ENCODE assay signal across 8 mouse cellular contexts in genomic region chr14:61736384-61737322, GRCm38 (mm10).
DNase-seq lines count a peak whose midpoint lies in the region; ATAC-seq and TF ChIP-seq lines count a peak whose summit lies in the region.

No protein-coding gene starts in this region.

- ATAC-seq in hindbrain, embryonic 14.5 days (ENCODE audit: low FRiP score), result no peak
- ATAC-seq in hindbrain, embryonic 16.5 days, result no peak
- ATAC-seq in granulocyte monocyte progenitor cell, adult 5-6 weeks (replicated peaks; ENCODE audit: poor library complexity, severe bottlenecking), result no peak

- H3K4me1 ChIP-seq in hindbrain, embryonic 14.5 days (replicated peaks; ENCODE audit: control insufficient read depth, insufficient read depth, low read length), result no peaks in the 10 kb centered on the region
- no peaks in the 10 kb centered on the region for H3K4me1 ChIP-seq in hindbrain, embryonic 16.5 days (ENCODE audit: control insufficient read depth, insufficient read depth, low read depth, low read length)
- peaks cover 2% of the 10 kb centered on the region for H3K4me1 ChIP-seq in ES-Bruce4 (ENCODE audit: control insufficient read depth, insufficient read depth, low read length)
- peaks cover 17% of the 10 kb centered on the region for H3K4me1 ChIP-seq in megakaryocyte, embryonic 14.5 days

- H3K27ac ChIP-seq in hindbrain, embryonic 14.5 days, result no peak overlapping the region
- H3K27ac ChIP-seq in hindbrain, embryonic 16.5 days (ENCODE audit: low read depth, low read length), result no peak overlapping the region
- H3K27ac ChIP-seq in ES-Bruce4 (ENCODE audit: insufficient read depth, low read length), result peak overlapping the region; percentile 44; the same call in 1 of the 2 replicates

- no peak for TF ChIP-seq POLR2A in ES-Bruce4 (IDR thresholded peaks at IDR 0.05; ENCODE audit: insufficient read depth, low read length)

- no peaks in the 10 kb centered on the region for H3K36me3 ChIP-seq in hindbrain, embryonic 14.5 days (replicated peaks; ENCODE audit: control insufficient read depth, insufficient read depth)
- no peaks in the 10 kb centered on the region for H3K36me3 ChIP-seq in hindbrain, embryonic 16.5 days (ENCODE audit: control insufficient read depth, insufficient read depth, low read length)
- H3K36me3 ChIP-seq in ES-Bruce4 (ENCODE audit: control insufficient read depth, insufficient read depth, low read length, poor library complexity, severe bottlenecking), result no peaks in the 10 kb centered on the region
- peaks cover 2% of the 10 kb centered on the region for H3K36me3 ChIP-seq in megakaryocyte, embryonic 14.5 days (replicated peaks; ENCODE audit: low read length)

- H3K9me3 ChIP-seq in hindbrain, embryonic 14.5 days (ENCODE audit: control insufficient read depth, low read length), result no peaks in the 10 kb centered on the region
- H3K9me3 ChIP-seq in hindbrain, embryonic 16.5 days (ENCODE audit: control insufficient read depth, low read length), result no peaks in the 10 kb centered on the region
- H3K9me3 ChIP-seq in ES-Bruce4 (replicated peaks; ENCODE audit: control insufficient read depth, insufficient read depth, low read length, poor library complexity, severe bottlenecking), result peaks cover 17% of the 10 kb centered on the region
- H3K9me3 ChIP-seq in megakaryocyte, embryonic 14.5 days, result peaks cover 30% of the 10 kb centered on the region

- DNase-seq in hindbrain, embryonic 14.5 days (ENCODE audit: low spot score), result no peak
- DNase-seq in forelimb bud, embryonic 11.5 days (ENCODE audit: low read depth, low spot score), result peak; percentile 48
- DNase-seq in right cerebral cortex, postnatal 25 days, result no peak
- no peak for DNase-seq in adrenal gland, adult 8-10 months

- no peak for TF ChIP-seq CTCF in ES-Bruce4 (IDR thresholded peaks at IDR 0.05; ENCODE audit: low read depth, low read length)

- H3K27me3 ChIP-seq in hindbrain, embryonic 14.5 days (ENCODE audit: control insufficient read depth, insufficient read depth, low read length), result no peaks in the 10 kb centered on the region
- no peaks in the 10 kb centered on the region for H3K27me3 ChIP-seq in hindbrain, embryonic 16.5 days (replicated peaks; ENCODE audit: control insufficient read depth, insufficient read depth, low read length)
- no peaks in the 10 kb centered on the region for H3K27me3 ChIP-seq in ES-Bruce4 (ENCODE audit: control insufficient read depth, insufficient read depth, low read length, poor library complexity, severe bottlenecking)
- no peaks in the 10 kb centered on the region for H3K27me3 ChIP-seq in megakaryocyte, embryonic 14.5 days (replicated peaks)

- H3K4me3 ChIP-seq in hindbrain, embryonic 14.5 days (replicated peaks; ENCODE audit: low read length), result no peak overlapping the region
- no peak overlapping the region for H3K4me3 ChIP-seq in hindbrain, embryonic 16.5 days (ENCODE audit: low read length)
- no peak overlapping the region for H3K4me3 ChIP-seq in ES-Bruce4 (ENCODE audit: low read depth, low read length)
- peak overlapping the region; percentile 77 for H3K4me3 ChIP-seq in megakaryocyte, embryonic 14.5 days (replicated peaks)

- 23% methylated on average over 16 of the region's 16 CpGs for WGBS in hindbrain, embryonic 14.5 days
- WGBS in hindbrain, embryonic 16.5 days, result 25% methylated on average over 16 of the region's 16 CpGs

- H3K9ac ChIP-seq in hindbrain, embryonic 14.5 days, result no peak overlapping the region
- H3K9ac ChIP-seq in hindbrain, embryonic 16.5 days (ENCODE audit: low read depth, low read length), result no peak overlapping the region
- H3K9ac ChIP-seq in ES-Bruce4 (ENCODE audit: low read depth, poor library complexity, severe bottlenecking), result no peak overlapping the region

- no peak for TF ChIP-seq EP300 in ES-Bruce4 (IDR thresholded peaks at IDR 0.05; ENCODE audit: insufficient read depth, low read depth, low read length)

- H3K4me2 ChIP-seq in hindbrain, embryonic 14.5 days (replicated peaks), result peak overlapping the region; percentile 19; the same call in 1 of the 2 replicates
- no peak overlapping the region for H3K4me2 ChIP-seq in hindbrain, embryonic 16.5 days (ENCODE audit: low read length)
